Mouse (Mus musculus) ES-E14 (cell line): ENCODE data around the gene Obsl1. TPM values are rescaled to one million over a fixed set of nuclear protein-coding genes. Genes with fewer than 3 reads are reported as not detected.
A peak's percentile ranks its signal among the peaks of the same experiment; 100 is the strongest.

Source experiments
- DNase-seq: peaks from one replicate; pipeline ENCODE4 v3.0.0-alpha.2; 2013; ENCODE audit warnings: low read depth, low spot score
- H3K27ac ChIP-seq: 2 replicates; pipeline ENCODE4 v1.5.1; 2012; ENCODE audit warnings: low read depth, mild to moderate bottlenecking, low read length, moderate library complexity, mixed read lengths; ENCODE audit not compliant: poor library complexity, insufficient read depth, severe bottlenecking
- H3K36me3 ChIP-seq: 2 replicates; pipeline ENCODE4 v1.6.1; 2012; ENCODE audit warnings: mild to moderate bottlenecking, low read length, moderate library complexity, mixed read lengths; ENCODE audit not compliant: control insufficient read depth, poor library complexity, insufficient read depth, severe bottlenecking
- H3K4me1 ChIP-seq, 2 experiments: fragments of 150-350 bp in 1 of 2; sonication (generic) in 1 of 2; 2 replicates each; pipeline ENCODE4 v1.6.1; 2012; ENCODE audit warnings: low read length in 2 of 2, mild to moderate bottlenecking in 1 of 2, mixed read lengths in 1 of 2; ENCODE audit not compliant: control insufficient read depth in 2 of 2, insufficient read depth in 2 of 2, poor library complexity in 1 of 2
- H3K4me3 ChIP-seq, 2 experiments: fragments of 150-350 bp in 1 of 2; sonication (generic) in 1 of 2; 2 replicates each; pipeline ENCODE4 v1.5.1; 2012; ENCODE audit warnings: low read length in 2 of 2, low read depth in 1 of 2, mild to moderate bottlenecking in 1 of 2, mixed read lengths in 1 of 2; ENCODE audit not compliant: insufficient read depth in 1 of 2, poor library complexity in 1 of 2, severe bottlenecking in 1 of 2
- H3K9ac ChIP-seq: 2 replicates; pipeline ENCODE4 v1.6.1; 2012; ENCODE audit warnings: low read depth, mild to moderate bottlenecking, low read length, mixed read lengths; ENCODE audit not compliant: poor library complexity, insufficient read depth, severe bottlenecking
- H3K9me3 ChIP-seq: fragments of 150-350 bp; sonication (generic); 2 replicates; pipeline ENCODE4 v1.6.1; 2012; ENCODE audit warnings: low read depth, mild to moderate bottlenecking, low read length; ENCODE audit not compliant: control insufficient read depth, insufficient read depth
- CHD2 ChIP-seq: IDR thresholded peaks from 2 replicates; pipeline ENCODE4 v1.6.1; 2014; ENCODE audit warnings: mild to moderate bottlenecking, low read depth, low read length, inconsistent platforms
- HCFC1 ChIP-seq: IDR thresholded peaks from 2 replicates; pipeline ENCODE4 v1.6.1; 2012; ENCODE audit warnings: low read length, inconsistent platforms, borderline replicate concordance; ENCODE audit not compliant: insufficient read depth
- MAFK ChIP-seq: IDR thresholded peaks from 2 replicates; pipeline ENCODE4 v1.6.1; 2014; ENCODE audit warnings: mild to moderate bottlenecking, low read depth, low read length, inconsistent platforms; ENCODE audit not compliant: insufficient read depth
- ZC3H11A ChIP-seq: IDR thresholded peaks from 2 replicates; pipeline ENCODE4 v1.6.1; 2012; ENCODE audit warnings: low read depth, mild to moderate bottlenecking, inconsistent platforms, low read length, borderline replicate concordance
- ZNF384 ChIP-seq: IDR thresholded peaks from 2 replicates; pipeline ENCODE4 v1.6.1; 2012; ENCODE audit warnings: low read depth, low read length, inconsistent platforms
- in situ Hi-C, 2 experiments: fragments of 600-800 bp; cut with MboI; formaldehyde crosslinking; loops; one replicate each; pipeline ENCODE4 v1.15.1; 2025; ENCODE audit warnings: low sequenced_read_pairs in 2 of 2, inconsistent platforms in 1 of 2; ENCODE audit not compliant: unreplicated experiment in 2 of 2
- total RNA-seq: library from RNA; depleted of rRNA; stranded (reverse); fragments of 300-350 nt; gene quantifications from 2 replicates; pipeline ENCODE4 v1.2.3, GENCODE M21; 2012

The Obsl1 gene
- total RNA-seq, 1 experiment: 45.0 TPM

DNA sequence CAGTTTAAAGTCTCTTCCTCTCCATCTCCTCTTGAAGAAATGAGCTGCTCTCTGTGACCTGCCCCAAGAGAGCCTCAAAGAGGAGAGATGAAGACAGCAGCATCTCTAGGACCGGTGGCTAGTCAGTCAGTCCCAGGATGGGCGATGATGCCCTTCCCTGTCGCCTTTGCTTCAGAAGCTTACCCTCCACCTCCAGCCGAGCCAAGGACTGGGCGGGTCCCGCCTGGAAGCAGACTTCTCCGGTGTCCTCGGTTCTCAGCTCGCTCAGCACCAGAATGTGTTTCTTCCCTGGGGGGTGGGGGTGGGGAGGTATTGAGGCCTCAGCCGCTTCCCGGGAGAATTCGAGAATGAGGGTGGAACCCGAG is 19.2 kb downstream of the Obsl1 start:
- TF ChIP-seq CHD2: no peak
- TF ChIP-seq HCFC1: no peak
- TF ChIP-seq MAFK: no peak
- TF ChIP-seq ZC3H11A: no peak
- no peak for TF ChIP-seq ZNF384
- Histone ChIP-seq H3K9ac (peak overlapping the region; percentile 66), H3K4me1 (peaks cover 5 to 15% of the 10 kb centered on the region in 2 experiments; a peak in 2 of 4 replicates), H3K36me3 (no peaks in the 10 kb centered on the region), H3K27ac (no peak overlapping the region), H3K4me3 (peak overlapping the region; percentile 80 to 93), H3K9me3 (no peaks in the 10 kb centered on the region)
- in situ Hi-C loops: no loop called here
- DNase-seq: no peak

DNA sequence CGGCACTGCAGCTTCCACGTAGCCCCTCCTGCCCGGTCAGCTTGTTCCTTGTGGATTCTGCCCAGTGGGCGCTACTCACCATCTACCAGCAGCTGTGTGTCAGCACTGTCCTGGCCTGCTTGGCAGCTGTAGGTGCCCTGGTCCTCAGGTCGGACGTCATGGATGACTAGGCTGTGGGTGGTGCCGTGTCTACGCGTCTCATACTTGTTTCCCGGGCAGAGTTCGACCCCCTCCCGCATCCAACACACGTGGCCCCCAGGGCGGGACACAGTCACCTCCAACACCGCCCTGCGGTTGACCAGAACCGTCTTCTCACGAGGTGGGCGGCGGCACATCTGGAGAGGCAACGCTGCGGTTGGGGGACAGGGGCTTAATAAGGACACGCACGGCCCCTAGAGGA is 19.7 kb downstream of the Obsl1 start:
- H3K4me3 ChIP-seq: peak overlapping the region; percentile 80 to 93; a peak in 3 of 4 replicates
- in situ Hi-C loops: no loop called here
- no peaks in the 10 kb centered on the region for H3K9me3 ChIP-seq
- no peak for TF ChIP-seq HCFC1
- no peak for TF ChIP-seq MAFK
- no peak for TF ChIP-seq ZC3H11A
- TF ChIP-seq ZNF384: no peak
- no peak for DNase-seq
- no peak overlapping the region for H3K27ac ChIP-seq
- no peak overlapping the region; the same call in 1 of the 2 replicates for H3K9ac ChIP-seq
- peaks cover 5 to 14% of the 10 kb centered on the region in 2 experiments; a peak in 2 of 4 replicates for H3K4me1 ChIP-seq
- no peaks in the 10 kb centered on the region for H3K36me3 ChIP-seq

DNA sequence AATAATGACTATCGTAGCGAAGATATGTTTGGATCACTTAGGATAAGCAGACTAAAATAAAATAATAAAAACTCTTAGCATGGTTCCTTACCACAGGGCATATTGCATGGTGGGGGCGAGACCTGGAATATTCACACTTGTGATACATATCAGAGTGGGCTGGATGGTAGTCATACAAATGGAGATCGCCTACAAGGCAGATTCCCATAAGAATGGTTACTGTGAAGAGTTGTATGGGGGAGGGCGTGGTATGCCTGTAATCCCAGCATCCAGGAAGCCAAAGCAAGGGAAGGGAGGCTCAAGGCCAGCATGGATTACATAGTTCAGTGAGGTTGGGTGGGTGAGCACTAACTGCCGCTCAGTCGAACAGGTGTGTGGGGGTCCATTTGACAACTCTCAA is 25.5 kb downstream of the Obsl1 start:
- DNase-seq: no peak
- TF ChIP-seq ZNF384 (no peak), HCFC1 (no peak), ZC3H11A (no peak), CHD2 (no peak), MAFK (no peak)
- in situ Hi-C loops: no loop called here
- no peak overlapping the region for H3K27ac ChIP-seq
- no peak overlapping the region for H3K9ac ChIP-seq
- peaks cover 4 to 6% of the 10 kb centered on the region in 2 experiments; a peak in 2 of 4 replicates for H3K4me1 ChIP-seq
- peaks cover 8% of the 10 kb centered on the region for H3K36me3 ChIP-seq
- no peak overlapping the region for H3K4me3 ChIP-seq
- H3K9me3 ChIP-seq: no peaks in the 10 kb centered on the region

DNA sequence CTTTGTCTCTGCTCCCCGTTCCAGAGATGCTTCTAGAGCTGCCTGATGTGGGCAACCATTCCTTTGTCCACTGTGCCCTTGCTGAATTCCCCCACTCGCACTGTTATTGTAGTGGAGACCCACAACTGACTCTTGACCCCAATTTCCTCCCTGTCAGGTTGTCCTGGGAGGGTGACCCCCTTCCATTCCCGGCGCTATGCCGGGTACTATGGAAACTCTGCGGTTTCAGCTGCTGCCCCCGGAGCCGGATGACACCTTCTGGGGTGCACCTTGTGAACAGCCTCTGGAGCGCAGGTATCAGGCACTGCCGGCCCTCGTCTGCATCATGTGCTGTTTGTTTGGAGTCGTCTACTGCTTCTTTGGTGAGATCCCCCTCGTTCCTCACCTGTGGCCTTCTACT is 26.2 kb downstream of the Obsl1 start:
- H3K27ac ChIP-seq: no peak overlapping the region
- DNase-seq: no peak
- in situ Hi-C loops: no loop called here
- TF ChIP-seq HCFC1 (no peak), ZNF384 (no peak), CHD2 (no peak), MAFK (no peak), ZC3H11A (no peak)
- H3K4me3 ChIP-seq: peak overlapping the region; percentile 61 to 63
- H3K9me3 ChIP-seq: no peaks in the 10 kb centered on the region
- H3K36me3 ChIP-seq: peaks cover 15% of the 10 kb centered on the region
- H3K4me1 ChIP-seq: peaks cover 4 to 8% of the 10 kb centered on the region in 2 experiments; a peak in 2 of 4 replicates
- H3K9ac ChIP-seq: no peak overlapping the region

DNA sequence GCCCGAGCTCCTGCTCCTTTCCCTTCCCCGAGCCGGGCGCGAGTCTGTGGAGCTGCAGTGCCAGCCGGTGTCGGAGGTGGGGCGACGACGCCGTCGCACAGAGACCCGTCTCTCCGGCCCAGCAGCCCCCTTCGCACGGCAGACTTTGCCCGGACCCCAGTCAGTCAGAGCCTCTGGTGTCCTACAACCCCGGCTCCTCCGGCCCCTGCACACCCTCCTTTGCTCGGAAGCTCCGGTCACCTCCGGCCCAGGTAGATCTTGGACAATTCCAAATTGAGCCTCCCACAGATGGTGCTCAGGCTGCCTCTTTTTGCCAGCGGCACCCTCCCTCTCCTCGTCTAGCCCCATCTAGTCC is 26.6 kb downstream of the Obsl1 start:
- no peak for DNase-seq
- in situ Hi-C loops: no loop called here
- peaks cover 4 to 8% of the 10 kb centered on the region in 2 experiments; a peak in 2 of 4 replicates for H3K4me1 ChIP-seq
- TF ChIP-seq CHD2: no peak
- TF ChIP-seq ZC3H11A: no peak
- no peak for TF ChIP-seq ZNF384
- no peak for TF ChIP-seq HCFC1
- TF ChIP-seq MAFK: no peak
- H3K27ac ChIP-seq: no peak overlapping the region
- H3K9me3 ChIP-seq: no peaks in the 10 kb centered on the region
- H3K36me3 ChIP-seq: peaks cover 19% of the 10 kb centered on the region
- peak overlapping the region; percentile 61 to 63 for H3K4me3 ChIP-seq
- H3K9ac ChIP-seq: peak overlapping the region; percentile 36; the same call in 1 of the 2 replicates
